Mouse (Mus musculus): ENCODE data around the gene Eif5a.

The Eif5a gene

DNA sequence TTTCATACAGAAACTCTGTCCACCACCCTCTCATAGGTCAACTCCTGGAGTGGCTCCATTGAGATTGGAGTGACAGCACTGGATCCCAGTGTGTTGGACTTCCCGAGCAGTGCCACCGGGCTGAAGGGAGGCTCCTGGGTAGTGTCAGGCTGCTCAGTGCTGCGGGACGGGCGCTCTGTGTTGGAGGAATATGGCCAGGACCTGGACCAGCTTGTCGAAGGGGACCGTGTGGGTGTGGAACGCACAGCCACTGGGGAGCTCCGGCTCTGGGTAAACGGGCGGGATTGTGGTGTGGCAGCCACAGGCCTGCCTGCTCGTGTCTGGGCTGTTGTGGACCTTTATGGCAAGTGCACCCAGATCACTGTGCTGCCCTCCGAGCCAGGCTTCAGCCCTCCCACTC lies 18.8 kb downstream of the Eif5a start:
- no peak for DNase-seq (ENCODE audit: low read depth, low spot score)

DNA sequence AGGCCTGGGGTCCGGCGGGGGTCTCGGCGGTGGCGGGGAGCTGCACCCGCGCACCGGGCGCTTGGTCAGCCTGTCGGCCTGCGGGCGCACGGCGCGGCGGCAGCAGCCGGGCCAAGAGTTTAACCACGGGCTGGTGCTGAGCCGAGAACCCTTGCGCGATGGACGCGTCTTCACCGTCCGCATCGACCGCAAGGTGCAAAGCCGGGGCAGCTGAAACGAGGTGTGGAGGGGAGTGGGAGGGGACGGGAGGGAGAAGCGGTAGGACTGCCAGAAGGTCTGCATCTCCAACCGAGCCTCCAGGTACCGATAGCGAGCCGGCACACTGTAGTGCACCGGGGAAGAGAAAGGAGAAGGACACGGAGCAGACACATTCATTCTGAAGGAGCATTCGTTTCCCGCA lies 19.8 kb downstream of the Eif5a start:
- DNase-seq (ENCODE audit: low read depth, low spot score): no peak

DNA sequence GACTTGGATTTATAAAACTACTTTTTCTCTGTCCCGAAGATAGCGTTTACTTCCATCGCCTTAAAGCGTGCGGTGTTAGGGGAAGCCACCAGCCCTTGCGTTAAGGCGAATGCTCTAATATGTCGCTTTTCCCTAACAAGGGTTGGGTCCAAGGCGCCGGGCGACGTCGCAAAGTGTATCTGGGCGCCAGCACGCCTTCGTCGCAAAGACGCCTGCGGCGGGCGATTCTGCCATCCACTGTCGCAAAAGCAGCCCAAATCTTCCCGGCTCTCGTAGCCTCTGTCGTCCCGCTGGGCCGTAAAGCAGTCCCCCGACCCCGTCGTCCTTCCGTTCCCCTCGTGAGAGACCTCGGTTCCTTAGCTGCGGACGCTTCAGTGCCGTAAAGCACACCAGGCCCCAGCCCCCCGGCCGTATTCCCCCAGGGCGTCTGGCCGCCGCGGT lies 20.3 kb downstream of the Eif5a start:
- peak; percentile 99 for DNase-seq (ENCODE audit: low read depth, low spot score)

DNA sequence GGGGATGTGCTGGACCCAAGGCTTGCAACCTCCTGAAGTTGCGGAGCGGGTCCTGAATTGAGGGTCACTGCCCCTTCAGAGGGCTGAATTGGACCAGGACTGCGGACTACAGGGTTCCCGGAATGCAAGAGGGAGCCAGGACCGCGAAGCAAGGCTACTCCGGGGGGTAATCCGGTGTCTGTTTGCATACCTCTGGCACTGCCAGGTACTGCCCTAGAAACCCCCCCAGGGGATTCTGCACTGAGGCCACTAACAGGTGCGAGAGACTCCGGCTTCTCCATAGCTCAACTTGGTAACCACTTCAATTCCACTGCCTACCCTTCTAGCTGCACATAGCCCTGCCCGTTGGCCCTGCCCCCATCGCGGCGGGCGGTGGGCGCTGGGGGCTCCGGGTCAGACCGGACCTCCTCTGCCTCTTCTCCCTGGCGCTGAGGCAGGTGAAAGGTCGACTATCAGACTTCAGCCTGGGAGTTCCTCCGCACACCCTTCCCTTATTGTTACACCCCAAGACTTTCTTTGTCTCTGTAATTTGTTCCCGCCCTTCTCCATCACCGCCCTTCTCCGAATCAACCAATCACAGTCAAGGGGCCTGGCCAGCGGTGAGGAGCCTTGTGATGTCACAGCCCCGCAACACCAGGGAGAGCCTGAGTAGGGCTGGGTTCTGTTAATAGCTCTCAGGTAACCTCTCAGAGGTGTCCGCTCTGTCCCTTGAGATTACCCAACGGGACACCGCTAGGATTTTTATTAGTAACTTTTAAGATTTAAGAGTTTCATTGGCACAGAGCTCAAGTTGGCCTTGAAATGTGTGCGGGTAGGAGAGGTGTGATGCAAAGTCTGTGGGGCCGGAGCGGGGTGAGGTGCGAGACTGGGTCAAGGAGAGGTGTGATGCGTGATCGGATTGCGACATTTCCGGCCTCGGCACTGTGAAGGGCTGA lies 21.0 kb downstream of the Eif5a start, which contains the start of the genes 2810408A11Rik and Neurl4:
Gene 2810408A11Rik, minus strand, starts transcription at position 517 of the 935 bp plus-strand sequence.
Gene Neurl4, plus strand, starts transcription at position 602 of the 935 bp plus-strand sequence.
- DNase-seq (ENCODE audit: low read depth, low spot score): peak; percentile 92

DNA sequence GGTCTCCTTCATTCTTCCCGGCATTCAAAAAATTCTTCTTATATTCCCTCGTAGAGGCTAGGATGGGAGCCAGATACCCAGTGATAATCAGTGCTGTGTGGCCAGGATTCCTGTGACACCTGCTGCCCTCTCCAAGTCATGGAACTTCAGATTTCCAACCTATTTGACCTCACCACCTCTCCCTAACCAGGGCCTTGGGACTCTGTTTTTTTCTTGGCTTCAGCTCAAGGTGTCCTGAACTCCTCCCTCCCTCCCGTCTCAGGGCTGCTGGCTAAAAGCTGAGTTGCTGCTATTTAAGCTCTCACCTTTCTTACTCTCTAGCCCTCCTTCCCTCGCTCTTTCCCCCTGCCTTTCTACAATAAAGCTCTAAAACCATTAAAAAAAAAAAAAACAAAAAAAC lies 21.9 kb downstream of the Eif5a start:
- no peak for DNase-seq (ENCODE audit: low read depth, low spot score)

DNA sequence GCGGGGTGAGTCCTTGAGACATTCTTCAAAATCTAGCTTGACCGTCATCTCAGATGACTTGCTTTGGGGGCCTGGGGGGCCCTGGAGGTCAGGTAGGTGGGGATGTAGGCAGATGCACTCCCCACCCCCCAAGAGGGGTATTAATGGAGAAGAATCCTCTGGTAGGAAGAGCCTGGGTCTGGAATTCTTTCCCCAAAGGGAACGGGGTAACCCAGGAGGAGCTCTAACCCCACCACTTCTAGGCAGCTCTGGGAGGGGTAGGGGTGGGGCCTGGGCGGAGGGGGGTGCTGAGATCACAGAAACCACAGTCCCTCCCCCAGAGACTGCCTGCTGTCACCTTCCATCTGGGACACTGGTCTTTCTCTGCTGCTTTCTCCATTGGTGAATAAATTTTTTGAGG lies 26.5 kb downstream of the Eif5a start, which contains the start of gene Acap1:
Gene Acap1, minus strand, starts transcription at position 249 of the 400 bp plus-strand sequence.
- DNase-seq (ENCODE audit: low read depth, low spot score): no peak

DNA sequence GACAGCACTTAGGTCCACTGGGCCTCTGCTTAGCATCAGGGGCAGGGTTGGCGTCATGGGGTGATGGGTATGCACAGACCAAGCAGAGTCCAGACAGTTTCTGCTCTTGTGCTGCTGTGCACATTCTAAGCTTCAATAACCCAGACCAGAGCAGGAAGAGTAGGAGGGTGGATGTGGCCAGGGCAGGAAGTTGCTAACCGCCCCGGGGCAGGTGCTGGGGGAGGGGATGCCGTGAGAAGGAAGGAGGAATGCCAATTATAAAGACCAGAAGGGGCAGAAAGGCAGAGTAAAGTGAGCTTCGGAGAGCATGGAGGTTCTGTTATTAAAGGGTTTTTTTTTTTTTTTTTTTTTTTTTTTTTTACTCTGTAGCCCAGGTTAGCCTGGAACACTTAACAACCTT lies 27.1 kb downstream of the Eif5a start:
- DNase-seq (ENCODE audit: low read depth, low spot score): no peak

DNA sequence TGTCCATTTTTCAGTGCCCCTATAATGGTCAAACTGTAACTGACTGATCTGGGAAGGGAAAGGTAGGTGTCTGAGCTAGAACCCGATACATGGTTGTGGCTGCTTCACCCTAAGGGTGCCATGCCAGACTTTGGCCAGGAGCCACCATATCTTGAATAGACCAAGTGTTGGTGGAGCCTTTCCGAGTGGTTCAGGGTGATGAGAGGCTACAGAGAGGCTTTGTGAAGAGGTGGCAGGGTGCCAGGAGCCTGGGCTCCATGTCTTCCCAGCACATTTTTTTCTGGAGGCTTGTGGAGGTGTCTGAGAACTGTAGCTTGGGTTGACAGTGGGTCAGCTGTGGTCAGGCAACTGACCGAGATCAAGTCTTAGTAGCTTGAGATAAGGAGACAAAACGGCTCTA lies 30.3 kb downstream of the Eif5a start:
- no peak for DNase-seq (ENCODE audit: low read depth, low spot score)

DNA sequence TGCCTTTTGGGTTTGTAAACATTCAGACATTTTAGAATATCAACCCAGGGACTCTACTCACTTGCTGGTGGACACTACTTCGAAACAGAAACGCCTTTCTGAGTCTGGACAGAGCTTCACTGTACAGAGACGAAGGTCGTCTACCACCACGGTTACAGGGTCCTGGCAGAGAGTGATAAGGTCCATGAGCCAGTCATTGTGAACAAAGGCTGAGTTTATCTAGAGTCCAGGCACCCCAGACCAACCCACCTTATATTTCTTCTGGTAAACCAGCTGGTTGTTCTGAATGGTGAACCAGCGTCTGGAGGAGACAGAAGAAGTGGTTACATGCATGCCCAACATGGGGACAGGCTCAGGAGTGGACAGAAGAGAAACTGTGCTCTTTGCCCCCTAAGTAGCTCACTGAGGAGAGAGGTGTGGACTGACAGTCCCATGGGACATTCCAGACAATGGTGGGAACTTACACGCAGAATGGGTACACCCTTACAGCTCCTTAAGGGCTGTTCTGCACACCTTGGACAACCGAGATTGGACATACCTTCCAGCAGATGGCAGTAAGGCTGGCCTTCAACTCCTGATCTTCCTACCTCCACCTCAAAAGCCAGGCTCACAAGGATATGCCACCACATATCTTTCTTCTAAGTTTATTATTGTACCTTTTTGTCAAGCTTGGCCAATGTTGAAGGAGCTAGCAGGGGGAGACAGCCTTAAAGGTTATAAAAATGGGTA lies 34.7 kb downstream of the Eif5a start:
- no peak for DNase-seq (ENCODE audit: low read depth, low spot score)

DNA sequence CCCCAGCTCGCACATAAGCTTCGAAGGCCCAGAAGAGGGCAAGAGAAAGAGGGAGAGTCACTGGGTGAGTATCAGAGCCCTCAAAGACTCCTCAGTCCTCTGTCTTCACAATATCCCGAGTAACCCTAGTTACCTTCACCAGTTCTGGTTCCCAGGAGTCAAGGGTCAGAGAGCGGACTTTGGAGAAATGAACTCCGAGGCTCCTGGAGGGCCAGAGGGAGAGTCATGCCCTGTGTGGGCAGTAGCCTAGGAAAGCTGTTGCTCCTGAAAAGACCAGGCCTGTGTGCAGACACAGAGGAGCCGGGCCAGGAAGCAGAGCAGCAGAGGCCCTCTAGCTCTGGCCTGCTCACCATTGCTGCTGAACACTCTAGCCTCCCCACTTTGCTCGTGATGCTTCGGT lies 37.1 kb downstream of the Eif5a start:
- DNase-seq (ENCODE audit: low read depth, low spot score): no peak

DNA sequence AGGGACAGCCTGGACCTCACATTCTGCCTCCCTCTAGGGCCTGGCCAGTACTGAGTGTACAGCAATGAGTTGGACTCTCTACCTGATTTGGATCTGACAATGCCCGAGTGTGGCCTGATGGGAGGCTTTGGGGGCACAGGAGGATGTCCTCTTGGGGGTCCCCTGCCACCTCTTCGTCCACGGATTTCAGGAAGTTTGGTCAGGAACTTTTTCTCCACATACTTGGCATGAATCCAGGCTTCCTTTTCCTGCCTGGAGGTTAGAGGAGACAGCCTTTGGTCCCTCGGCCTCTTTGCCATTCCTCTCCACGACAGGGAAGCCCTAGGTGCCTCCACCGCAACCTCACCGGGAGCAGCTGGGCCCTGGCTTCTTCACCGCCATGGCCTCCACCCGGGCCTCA lies 37.5 kb downstream of the Eif5a start:
- DNase-seq (ENCODE audit: low read depth, low spot score): no peak

DNA sequence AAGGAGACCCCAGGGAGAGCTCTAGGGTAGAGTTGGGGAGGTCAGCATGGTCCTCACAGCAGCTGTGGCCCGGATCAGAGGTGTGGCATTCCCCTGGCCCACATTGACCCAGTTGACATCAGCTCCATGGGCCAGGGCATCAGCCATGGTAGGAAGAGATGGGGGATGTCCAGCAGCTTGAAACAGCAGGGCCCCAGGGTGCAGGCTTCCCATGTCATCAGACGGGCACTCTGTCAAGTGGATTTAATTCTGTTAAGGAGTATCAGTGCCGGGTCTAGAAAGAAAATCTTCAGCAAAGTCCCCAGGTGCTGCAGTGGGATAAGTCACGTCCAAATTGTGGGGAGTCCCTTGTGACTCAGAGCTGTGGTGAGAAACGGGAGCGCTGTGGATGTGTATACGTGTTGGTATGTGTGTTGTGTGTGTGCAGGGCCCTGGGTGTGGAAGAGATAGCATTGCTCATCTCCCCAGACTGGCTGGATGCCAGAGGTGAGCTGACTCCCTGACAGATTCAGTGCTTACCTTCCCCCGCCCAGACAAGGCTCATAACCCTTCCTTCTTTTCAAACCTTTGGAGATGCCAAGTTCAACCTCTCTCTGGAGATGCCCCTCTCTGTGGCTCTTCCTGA lies 38.1 kb downstream of the Eif5a start:
- no peak for DNase-seq (ENCODE audit: low read depth, low spot score)

DNA sequence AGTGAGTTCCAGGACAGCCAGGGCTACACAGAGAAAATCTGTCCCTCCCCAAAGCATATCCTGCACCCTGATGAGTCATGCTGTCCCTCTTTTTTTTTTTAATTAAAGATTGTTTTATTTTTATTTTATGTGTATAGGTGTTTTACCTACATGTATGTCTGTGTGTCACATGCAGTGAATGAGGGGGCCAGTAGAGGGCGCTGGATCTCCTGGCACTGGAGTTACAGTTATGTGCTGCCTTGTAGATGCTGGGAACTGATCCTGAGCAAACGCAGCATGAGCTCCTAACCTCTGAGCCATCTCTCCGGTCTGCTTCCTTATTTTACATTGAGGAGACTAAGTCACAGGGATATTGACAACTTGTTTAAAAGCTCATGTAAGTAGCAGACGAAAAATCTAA lies 38.7 kb downstream of the Eif5a start:
- DNase-seq (ENCODE audit: low read depth, low spot score): no peak

DNA sequence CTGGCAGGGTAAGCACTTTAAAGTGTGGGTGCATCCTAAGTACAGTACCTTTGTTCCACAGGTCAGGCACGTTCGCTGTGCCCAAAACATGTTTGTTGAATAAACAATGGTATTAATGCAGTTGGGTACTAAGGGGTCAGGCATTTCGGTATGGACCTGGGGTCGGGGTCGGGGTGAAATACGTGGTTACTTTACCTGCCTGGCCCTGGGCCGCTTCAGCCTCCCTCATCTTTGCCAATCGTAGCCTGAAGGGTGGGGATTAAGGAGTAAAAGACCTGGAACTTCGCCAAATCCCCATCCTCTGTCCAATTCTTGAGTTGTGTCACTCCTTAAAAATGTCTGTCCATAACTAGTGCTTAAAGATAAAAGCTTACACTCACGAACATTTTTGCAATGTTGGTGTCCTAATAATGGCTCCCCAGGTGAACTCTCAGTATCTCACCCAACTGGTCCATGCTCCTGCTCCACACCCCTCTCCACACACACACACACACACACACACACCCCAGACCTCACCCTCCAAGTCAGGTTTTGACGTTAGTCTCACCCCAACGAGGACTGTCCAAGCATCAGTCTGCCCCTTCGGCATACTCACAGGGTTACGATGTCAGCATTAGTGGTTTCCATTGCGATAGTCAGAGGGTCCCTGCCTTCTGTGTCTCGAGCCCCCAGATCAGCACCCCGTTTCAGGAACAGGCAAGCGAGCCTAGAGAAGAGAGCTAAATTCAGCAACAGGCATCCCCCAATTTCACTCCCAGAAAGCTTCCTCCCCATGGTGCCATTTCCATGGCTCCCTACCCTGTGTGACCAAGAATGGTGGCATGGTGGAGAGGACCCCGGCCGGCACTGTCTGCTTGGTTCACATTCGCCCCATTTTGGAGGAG lies 39.7 kb downstream of the Eif5a start:
- no peak for DNase-seq (ENCODE audit: low read depth, low spot score)

DNA sequence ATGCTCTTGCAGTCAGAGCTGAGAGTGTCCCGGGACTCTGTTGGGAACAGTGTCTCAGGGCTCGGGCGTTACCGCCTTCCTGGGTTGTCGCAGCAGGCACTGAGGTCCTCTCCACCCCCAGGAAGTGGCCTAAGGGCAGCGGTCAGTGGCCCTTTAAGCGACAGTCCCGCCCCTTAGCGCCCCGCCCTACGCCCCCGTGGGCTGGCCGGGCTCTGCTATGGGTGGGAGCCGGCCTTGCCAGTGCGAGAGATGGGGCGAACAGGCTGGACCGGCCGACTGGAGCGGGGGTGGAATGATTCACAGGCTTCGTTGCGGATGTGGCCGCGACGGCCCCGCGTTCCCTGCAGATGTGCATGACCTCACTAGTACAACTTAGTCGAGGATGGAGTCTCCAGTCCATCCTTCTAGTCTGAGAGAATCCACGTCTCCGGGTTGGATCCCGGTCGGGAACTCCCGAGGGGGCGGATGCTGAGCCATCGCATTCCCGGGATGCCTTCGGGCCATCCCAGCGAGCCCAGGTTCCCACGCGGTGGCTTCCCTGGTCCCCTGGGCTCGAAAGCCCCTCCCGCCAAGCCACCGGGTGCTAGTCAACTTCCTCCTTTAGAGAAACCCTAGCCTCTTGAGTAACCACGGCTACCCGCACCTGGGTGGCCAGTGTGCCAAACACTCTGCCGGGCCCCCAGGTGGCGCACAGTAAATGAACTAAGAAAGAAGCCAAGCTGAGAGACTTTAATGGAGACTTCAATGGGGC lies 40.7 kb downstream of the Eif5a start, which contains the start of gene Kctd11:
Gene Kctd11, minus strand, starts transcription at position 554 of the 751 bp plus-strand sequence.
- peak; percentile 90 for DNase-seq (ENCODE audit: low read depth, low spot score)

DNA sequence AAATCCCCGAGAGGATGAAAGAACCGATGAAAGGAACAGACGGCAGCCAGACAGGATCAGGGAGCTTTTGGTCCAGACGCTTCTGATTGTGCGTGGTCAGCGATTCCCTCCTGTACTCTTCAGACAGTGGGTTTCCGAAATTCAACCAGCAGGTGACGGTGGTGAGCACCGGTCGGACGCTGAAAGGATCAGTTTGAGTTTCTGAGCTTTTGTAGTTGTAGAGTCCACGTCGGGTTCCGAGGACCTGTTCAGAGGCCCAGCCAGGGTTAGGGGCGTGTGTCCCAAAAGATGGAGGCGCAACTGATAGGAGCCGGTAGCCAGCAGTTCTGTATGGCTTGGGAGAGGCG lies 41.3 kb downstream of the Eif5a start:
- peak; percentile 57 for DNase-seq (ENCODE audit: low read depth, low spot score)

DNA sequence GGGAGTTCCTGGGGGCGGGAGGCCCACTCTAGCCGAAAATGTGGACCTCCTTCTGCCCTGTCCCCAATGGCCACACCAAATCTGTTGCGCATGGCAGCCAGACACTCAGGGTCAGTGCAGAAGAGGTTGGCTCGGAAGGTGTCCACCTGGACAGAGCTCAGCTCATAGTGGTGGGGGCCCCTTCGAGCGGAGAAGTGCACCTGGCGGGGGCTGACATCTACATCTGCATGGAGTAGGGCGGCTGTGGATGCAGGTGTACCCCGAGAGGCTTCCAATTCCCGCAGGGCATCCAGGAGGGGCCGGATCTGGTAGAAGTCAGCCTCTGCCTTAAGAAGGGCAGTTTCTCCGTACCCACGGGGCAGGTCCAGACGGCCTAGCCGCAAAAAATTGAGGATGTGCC lies 42.0 kb downstream of the Eif5a start:
- no peak for DNase-seq (ENCODE audit: low read depth, low spot score)

DNA sequence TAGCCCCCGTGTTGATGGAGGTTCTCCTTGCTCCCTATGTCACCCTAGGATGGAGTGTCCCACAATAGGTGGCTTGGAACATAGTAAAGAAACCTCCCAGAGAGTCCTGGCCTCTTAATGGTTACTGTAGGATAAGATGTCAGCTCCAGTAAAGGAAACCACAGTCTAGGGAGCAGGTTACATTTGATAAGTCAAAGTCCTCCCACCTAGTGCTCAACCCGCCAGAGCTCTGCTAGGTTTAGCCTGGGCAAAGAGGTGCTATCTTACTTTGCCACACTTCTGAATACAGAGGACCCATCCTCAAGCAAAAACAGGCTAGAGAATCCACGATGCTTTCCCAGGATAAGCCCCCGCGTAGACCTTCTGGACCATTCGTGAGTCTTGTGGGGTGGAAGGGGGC lies 42.8 kb downstream of the Eif5a start:
- DNase-seq (ENCODE audit: low read depth, low spot score): no peak

DNA sequence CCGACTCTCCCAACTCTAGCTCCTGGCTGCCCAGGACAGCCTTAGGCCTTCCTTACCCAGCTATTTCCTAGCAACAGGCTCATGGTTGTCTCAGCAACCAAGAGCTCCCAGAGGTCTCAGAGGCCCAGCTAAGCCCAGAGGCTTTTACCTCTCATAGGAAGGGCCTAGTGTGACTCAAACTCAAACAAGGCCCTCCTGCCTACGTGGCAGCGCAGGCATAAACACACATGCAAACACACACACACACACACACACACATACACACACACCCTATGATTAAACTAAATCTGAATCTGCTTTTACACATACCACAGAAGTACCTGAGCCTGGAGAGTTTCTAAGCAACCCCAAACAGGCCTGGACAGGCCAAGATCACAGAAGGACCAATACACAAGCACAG lies 43.4 kb downstream of the Eif5a start:
- no peak for DNase-seq (ENCODE audit: low read depth, low spot score)

DNA sequence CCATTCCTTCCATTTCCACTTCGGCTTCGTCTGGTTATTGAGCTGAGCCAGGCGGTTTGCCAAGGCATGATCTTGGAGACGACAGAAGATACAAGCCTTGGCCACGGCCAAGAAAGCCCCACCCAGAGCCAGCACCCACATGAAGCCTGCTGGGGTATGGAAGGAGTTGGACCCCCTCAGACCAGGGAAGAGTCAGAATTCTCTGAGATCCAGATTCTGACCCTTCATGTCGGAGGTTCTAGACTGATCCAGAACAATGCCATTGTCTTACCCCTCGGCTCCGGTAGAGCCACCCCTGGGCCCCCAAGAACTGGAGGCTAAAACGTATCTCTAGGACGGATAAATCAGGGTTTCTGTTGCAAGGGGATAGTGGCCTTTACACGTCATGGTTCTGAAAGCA lies 43.9 kb downstream of the Eif5a start, which contains the start of gene Tmem95:
Gene Tmem95, minus strand, starts transcription at position 141 of the 400 bp plus-strand sequence.
- DNase-seq (ENCODE audit: low read depth, low spot score): no peak

Measured in skeletal muscle tissue, adult 2 months (tissue).